Mouse (Mus musculus): ENCODE data around the gene Dppa4.

Dppa4 gene

GRCm38 (mm10) chr16:48326903-48327302 lies 43.4 kb downstream of the Dppa4 start:
- no peak for DNase-seq (ENCODE audit: low spot score)

GRCm38 (mm10) chr16:48328420-48328819 lies 44.9 kb downstream of the Dppa4 start:
- no peak for DNase-seq (ENCODE audit: low spot score)

- DNase-seq (ENCODE audit: low spot score), result no peak
Measured at GRCm38 (mm10) chr16:48331822-48332221, 48.3 kb downstream of the Dppa4 start.

- no peak for DNase-seq (ENCODE audit: low spot score)
Measured at GRCm38 (mm10) chr16:48335326-48335725, 51.8 kb downstream of the Dppa4 start.
